Mouse (Mus musculus) adrenal gland, adult 8-10 months (tissue): ENCODE data around the gene Dock6. TPM values are rescaled to one million over a fixed set of nuclear protein-coding genes. Genes with fewer than 3 reads are reported as not detected.
"Not testable (repeated sequence)": the region's sequence is repeated elsewhere in the genome, so short reads cannot be mapped to it uniquely, and the experiment has no call there.

Experiments
- DNase-seq: peaks from one replicate; pipeline ENCODE4 v3.0.0; 2022
- total RNA-seq, 4 experiments: library from RNA; stranded (reverse); gene quantifications; 2 replicates each; pipeline ENCODE4 v1.2.4; 2022

Dock6 gene
- total RNA-seq, 4 experiments from 2014 or later: 34.3 to 80.5 (median 56.4) TPM

DNA sequence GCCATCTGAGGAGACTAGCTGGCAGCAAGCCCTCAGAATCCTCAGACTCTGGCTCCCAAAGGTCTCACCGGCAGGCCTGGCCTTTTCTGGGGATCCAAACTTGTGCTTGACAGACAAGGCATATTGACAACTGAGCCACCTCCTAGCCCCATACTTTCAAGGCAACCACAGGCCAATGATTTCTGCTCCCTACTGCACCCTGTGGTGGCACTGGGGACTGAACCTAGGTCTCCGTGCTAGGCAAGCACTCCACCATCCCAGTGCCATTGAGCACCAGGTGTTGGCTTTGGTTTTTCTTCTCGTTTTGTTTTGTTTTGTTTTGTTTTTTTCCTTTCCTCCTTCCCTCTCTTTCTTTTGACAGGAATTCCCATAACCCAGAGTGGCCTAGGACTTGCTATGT is 43.9 kb downstream of the Dock6 start:
- no peak for DNase-seq

DNA sequence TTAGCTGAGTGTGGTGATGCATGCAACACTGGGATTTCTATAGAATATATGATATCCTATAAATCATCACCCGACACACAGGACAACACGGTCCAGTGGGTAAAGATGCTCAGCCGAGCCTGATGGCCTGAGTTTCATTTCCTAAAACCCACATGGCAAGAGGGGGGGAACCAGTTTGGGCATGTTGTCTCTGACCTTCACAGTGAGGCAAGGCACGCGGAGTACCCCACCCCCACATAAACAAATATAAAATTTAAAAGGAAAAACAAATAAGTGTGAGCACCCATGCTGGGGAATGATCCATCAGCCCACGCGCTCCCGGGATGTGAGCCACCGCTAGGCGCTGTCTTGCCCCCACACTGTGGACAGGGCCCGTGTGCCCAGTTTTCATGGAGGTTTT is 45.5 kb downstream of the Dock6 start:
- DNase-seq: no peak

DNA sequence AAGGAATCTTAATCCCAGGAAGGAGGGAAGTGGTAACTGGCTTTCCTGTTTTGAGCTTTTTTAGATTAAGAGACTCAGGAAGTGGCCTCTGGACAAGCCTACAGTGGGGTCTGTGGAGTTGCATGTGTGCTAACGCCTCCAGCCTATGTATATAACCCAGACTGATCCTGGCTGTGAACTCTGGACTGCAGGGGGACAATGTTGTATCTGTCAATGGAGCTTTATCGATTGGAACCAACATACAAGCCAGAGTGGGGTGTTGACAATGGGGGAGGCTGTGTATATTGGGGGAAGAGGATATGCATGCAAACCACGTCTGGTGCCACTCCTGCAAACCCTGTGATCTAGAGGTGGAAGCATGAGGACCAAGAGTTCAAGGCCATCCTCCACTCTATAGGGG is 46.1 kb downstream of the Dock6 start:
- no peak for DNase-seq

DNA sequence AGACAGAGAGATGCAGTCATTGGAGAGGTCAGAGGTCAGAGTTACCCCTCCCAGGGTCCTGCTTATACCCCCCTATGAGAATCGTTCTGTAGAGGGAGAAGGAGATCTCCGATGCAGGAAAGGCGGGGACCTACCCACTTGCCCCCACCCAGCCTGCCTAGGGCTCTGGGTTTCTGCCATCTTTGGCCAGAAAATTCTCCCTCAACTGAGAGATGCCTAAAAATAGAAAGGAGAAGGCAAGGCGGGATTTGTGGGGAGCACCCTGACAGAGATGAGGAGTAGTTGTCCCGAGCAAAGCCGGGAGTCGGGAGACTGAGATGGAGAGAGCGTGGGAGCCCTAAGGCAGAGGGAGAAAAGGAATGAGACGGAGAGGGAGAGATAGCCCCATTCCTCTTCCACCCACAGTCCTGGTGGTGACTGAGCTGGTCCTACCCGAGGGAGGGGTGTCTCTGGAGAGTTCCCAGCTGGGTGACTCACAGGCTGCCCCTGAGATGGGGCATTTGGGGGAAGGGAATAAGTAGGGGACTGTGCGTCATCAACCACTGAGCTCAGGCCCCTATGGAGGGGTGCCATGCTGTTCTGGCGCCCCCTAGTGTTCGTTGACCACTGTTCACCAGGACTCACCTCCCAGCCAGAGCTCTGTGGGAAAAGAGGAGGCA is 48.3 kb downstream of the Dock6 start:
- peak; percentile 85 for DNase-seq

DNA sequence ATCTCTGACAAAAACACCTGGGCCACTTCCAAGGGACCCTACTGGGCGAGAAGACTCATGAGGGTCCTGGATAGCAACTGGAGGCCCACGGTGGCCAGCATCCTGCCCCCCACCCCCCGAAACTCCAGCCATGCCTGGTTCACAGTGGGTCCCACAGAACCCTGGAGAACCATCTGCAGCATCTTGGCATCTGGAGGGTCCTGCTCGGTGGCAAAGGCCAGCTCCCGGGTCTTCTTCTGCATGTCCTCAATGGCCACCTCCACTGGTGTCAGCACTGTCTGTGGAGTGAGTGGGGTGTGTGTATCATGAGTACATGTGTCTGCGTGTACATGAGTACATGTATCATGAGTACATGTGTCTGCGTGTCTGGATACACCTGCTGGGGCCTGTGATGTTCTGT is 50.8 kb downstream of the Dock6 start:
- DNase-seq: no peak

DNA sequence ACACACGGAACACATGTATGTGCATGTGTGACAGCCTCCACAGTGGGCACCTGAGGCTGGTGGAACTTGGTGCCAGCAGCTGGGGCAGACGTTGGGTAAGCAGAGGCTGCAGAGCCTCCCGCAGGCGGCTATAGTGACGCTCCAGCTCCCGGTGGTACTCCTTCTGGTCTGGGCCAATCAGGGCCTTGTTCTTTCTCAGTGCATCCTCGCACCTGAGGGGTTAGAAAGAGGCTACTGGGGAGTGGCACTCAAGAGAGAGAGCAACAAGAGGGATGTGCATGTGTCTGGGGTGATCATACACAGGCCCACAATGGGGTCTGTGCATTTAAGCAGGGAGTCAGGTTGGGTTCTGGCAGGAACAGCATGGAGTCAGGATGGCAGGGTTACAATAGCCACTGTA is 51.3 kb downstream of the Dock6 start:
- no peak for DNase-seq

DNA sequence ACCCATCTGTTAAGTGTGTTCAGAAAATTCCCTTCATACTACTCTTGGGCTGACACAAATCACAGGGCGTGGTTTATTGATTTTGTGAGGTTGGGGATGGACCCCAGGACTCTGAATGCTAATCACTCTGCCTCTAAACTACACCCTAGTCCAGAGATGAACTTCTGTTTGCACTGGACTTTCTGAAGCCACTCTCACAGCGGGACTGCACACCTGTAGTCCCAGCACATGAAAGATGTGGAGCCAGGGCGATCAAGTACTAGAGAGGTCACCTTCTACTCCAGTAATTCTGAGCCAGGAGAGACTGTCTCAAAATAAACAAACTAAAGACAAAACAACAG is 53.5 kb downstream of the Dock6 start:
- no peak for DNase-seq

DNA sequence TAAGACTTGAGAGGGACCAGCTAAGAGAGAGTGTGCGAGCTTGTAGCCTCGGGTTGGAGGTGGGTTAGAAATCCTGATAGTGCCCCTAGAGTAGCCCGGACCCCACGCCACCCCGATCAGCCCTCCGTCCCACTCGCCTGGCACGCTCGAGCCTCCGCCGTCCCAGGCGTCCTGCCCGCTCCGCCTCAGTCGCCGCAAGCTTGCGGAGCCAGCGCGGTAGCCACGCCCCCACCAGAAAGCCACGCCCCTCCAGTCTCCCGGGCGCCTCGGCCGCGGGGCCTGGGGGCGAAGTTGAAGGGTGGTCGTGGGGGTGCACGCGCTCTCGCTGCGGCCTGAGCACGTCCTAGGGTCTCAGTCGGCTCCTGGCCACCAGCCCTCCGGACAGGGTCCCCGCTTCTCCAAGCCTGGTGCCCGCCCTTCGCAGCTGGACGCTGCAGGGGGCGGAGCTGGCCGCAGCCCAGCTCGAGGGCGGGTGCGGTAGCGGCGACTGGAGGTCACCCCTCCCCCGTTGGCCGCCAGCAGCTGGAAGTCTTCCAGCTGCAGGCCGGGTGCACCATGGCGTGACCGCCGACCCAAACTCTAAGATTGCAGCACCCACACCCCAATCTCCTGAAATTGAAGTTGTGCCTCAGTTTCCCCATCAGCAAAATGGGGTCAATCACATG is 54.0 kb downstream of the Dock6 start, which contains the start of gene Kank2:
TSS of gene Kank2 (minus strand) at position 400 of the 665 bp plus-strand sequence.
- DNase-seq: peak; percentile 81

DNA sequence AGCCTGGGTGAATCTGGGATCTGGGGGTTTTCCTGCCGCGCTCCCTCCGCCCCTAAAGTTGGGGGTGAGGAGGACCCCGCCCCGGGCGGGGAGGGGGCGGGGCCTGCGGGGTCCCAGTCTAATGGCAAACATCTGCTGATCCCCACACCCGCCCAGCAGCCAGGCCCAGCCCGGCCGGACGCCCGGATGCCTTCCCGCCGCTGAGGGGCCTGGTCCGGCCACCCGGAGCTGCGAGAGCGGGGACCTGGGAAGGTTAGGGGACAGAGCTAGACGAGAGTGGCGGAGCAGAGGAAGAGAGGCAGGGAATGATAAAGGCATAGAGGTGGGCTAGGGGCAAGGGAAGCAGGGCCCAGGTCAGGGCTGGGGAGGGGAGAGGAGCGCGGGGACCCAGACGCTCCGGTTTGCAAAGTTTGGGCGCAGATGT is 54.5 kb downstream of the Dock6 start:
- DNase-seq: peak; percentile 54

DNA sequence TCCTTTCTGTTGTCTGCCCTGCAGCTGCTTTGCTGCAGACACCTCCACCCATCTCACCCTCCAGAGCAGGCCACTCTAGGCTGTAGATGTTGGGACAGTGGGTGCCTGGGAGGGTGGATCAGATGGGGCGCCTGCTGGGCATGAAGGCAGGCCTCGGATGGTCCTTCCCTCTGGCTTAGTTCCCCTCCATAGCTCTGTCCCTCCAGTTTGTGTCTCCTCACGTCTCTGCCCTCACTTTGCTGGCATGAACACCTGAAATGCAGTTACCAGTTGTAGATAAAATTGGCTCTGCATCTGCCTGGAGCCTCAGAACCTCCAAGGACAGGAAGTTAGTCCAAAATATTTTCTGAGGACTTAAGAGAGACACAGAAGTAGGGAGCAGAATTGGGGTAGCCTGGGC is 55.5 kb downstream of the Dock6 start:
- DNase-seq: no peak

DNA sequence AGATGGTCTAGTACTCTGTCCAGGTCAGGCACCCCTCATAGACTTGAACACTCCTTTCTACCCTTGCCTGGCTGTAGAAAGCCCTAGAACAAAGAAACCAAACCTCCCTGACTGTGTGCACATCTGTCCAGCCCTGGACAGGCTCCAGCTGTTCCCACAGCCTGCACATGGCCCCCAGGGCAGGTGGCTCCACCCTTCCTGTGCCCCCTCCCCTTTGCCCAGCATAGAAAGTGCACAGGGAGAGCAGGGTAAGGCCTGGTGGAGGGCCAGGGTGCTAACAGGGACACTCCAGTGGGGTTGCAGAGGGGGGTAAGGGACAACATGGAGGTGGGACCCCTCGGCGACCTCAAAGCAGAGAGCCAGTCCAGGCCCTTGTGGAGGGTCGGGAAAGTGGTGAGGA is 56.2 kb downstream of the Dock6 start:
- no peak for DNase-seq

DNA sequence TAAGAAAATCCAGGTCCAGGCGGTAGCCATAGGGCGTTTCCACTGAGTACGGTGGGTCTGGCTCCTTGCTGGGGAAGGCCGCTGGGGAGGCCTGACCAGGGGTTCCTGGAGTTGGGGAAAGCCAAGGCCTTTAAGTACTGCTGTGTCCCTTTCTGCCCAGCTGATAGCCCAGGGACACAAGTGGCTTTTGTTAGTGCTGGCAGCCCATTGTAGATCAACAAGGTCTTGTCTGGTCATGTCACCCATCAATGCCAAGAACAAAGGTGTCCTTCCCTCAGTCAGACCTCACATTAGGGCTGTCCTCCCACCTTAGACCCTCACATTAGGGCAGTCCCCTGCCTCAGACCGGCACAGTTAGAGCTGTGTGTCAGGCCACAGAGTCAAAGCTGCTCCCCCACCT is 56.9 kb downstream of the Dock6 start:
- DNase-seq: no peak

DNA sequence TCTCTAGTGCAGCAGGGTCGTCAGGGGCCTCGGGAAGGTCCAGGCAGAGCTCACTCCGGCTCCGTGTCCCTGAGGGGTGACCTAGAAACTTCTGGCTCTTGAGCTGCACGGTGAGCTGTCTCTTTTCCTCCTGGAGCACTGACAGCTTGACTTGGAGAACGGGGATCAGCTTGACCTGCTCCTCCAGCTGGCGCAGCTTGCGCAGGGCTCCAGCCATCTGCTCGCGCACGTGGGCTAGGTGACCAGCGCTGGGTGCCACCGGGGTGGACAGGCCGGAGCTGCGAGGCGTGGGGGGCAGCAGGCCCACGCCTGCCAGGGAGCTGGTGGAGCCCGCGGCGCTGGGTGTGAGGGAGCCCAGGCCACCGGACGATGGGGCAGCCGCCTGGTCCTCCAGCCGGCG is 57.5 kb downstream of the Dock6 start:
- DNase-seq: no peak

DNA sequence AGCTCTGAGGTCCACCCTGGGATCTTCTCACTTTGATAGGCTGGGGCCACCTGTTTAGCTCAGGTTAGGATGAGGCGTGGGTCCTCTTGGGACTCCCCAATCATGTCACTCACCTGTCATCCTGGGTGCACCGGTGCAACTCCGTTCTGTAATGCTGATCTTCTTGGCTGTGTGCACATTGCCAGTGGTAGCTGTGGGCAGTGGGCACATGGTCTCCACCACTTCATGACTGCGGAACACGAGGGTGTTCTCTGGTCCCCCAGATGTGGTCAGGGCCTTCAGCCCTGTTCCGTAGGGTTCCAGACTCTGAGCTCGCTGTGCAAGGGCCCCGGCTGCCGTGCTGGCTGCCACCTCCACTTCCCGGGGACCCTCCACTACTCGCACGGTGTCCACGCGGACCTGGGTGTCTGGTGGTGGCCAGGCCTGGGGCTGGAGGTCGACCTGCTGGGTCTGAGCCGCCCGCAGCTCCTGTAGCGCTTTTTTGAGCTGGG is 58.0 kb downstream of the Dock6 start:
- DNase-seq: no peak

DNA sequence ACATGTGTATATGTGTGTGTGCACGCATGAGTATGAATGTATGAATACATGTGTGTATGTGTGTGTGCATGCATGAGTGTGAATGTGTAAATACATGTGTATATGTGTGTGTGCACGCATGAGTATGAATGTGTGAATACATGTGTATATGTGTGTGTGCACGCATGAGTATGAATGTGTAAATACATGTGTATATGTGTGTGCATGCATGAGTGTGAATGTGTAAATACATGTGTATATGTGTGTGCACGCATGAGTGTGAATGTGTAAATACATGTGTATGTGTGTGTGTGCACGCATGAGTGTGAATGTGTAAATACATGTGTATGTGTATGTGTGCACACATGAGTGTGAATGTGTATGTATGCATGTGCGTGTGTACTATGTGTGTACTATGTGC is 58.9 kb downstream of the Dock6 start:
- not testable (repeated sequence) for DNase-seq

DNA sequence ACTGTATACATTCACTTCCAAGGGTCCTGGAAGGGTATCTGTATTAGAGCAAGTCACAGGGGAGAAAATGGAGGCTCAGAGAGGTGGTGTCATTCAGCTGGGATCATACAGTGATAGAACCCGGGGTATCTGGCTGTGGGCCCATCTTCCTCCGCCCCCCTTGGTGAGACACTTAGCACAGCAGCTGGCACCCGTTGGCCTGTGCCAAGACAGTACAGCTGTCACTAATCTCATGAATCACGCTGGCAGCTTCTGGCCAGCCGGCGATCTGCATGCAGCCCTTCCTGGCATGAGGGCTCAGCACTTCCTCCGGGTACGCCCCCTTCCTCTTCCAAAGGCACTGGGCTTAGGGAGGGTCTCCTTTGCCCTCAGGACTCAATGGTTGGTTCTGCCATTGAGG is 59.8 kb downstream of the Dock6 start:
- DNase-seq: peak; percentile 42

DNA sequence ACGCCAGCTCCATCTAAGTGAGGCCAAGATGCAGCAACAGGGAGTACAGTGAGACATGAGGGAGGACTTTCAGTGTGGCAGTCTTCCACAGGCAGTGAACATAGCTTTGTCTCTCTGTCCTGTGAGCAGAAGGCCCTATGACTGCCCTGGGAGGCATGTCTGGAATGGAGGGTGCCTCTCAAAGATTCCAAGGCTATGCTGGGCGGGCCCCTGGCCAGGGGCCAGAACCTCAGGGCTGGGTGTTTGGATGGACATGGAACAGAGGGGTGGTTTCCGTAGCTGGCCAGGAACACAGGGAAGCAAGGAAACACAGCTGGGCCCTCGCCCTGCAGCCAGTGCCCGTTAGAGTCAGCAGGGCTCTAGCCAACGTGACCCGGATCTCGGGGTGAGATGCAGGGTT is 60.6 kb downstream of the Dock6 start:
- DNase-seq: peak; percentile 64

DNA sequence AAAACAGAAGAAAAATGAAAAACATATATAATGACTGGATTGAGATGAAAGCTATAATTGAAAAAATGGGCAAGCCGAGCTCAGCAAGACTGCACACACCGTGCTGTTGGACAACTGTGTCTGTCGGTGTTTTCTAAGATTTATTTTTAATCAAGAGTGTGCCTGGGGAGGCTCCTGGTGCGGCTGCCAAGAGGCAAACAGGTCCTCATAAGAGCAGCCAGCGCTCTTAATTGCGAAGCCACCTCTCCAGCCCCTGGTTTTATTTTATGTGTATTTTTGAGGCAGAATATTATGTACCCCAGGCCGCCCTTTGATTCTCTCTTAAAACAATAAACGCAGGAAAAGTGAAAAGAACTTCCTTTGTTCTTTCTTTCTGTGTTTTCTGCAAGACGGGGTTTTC is 64.2 kb downstream of the Dock6 start:
- no peak for DNase-seq

DNA sequence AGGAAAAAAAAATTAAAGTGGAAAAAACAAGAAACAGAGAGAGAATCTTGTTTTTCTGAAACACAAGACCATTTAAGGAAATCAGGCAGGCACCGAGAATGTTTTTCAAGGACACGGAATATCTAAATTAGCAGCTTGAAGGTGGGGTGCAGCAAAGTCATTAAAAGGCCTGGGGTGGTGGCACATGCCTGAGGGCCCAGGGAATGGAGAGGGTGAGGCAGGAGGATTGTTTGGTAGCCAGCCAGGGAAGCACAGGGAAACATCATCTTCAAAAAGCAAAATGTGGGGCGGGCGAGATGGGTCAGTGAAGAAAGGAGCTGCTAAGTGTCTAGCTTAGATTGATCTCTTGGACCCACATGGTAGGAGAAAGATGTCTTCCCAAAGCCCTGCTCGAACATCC is 64.8 kb downstream of the Dock6 start:
- DNase-seq: no peak

DNA sequence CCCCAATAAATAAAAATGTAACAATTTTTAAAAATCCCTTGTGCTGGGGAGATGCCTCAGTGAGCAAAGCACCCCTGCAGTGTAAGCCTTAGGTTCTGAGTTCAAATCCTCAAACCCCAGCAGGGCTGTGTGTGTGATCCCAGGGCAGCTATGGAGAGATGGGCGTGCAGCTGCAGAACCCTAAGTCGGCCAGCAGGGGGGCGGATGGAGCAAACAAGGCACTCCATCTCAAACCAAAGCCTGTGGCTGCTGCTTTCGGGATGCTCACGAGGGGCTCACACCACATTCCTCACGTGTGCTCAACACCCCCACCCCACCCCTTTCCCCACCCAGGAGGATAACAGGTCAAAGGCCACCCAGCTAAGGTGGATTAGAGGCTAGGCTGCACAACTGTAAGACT is 65.5 kb downstream of the Dock6 start:
- no peak for DNase-seq

DNA sequence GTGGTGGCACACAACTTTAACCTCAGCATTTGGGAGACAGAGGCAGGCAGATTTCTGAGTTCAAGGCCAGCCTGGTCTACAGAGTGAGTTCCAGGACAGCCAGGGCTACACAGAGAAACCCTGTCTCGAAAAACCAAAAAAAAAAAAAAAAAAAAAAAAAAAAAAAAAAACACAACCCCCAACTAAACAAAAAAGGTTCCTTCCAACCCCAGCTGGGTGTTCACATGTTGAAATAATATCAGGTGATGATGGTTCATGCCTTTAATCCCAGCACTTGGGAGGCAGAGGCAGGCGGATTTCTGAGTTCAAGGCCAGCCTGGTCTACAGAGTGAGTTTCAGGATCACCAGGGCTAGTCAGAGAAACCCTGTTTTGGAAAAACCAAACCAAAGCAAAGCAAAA is 66.1 kb downstream of the Dock6 start:
- not testable (repeated sequence) for DNase-seq

DNA sequence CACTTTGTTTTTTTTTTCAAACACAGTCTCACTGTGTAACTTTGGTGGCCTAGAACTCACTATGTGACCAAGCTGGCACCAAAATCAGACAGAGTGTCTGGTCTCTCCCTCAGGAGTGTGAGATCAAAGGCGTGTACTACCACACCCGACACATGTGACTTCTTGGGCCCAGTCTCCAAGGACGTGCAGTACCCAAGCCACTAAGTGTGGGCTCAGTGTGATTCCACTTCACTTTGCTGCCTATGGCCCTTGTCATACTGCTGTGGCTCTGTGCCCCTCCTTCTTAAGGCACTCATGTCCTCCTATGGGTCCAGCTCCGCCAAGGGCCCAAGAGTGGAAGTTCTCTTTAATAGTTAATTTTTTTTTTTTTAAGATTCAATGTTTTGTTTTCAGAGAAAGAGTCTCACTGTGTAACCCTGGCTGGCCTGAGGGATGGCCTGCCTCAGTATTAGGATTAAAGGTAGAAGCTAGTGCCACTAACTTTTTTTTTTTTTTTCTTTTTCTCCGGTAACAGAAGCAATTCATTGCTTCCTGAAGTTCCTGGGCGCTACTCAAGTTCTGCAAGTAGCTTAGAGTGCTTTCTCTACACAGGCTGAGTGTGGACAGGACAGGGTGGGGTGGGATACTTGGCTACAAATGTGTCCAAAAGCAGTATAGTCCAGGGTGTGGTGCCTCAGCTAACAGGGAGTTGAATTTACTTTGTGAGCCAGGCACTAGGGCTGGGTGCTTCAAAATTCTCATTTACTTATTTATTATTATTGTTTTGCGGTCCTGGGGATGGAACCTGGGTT is 67.7 kb downstream of the Dock6 start:
- DNase-seq: no peak

DNA sequence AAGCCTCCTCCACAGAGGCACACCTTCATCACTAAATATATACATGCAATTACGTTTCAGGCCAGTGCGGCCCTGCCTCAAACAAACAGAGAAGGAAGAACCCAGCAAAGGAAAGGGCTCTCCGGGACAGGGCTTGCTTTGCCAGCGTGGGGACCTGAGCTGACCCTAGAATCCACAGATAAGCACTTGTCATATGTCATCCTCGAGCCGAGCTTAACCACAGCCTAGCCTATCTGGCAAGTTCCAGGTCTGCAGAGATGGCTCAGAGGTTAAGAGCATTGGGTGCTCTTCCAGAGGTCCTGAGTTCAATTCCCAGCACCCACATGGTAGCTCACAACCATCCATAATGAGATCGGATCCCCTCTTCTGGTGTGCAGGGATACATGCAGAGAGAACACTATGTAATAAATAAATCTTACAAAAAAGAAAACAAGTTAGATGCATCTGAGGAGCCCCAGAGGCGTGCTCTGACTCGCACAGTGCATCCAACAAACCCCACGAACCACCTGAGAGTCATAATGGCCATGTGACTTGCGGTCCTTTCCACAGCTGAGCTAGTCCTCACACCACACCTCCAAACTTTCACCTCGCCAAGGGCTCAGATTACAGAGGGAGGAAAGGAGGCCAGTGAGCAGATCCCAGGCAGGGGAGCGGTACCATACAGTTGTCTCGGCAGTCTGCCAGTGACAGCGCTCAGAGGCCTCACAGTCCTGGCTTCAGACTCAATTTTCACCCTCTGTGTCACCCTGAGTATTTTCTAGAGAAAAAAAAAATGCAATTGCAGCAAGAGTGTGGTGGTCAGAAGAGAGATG is 70.6 kb downstream of the Dock6 start:
- no peak for DNase-seq
